Mouse (Mus musculus): Measurements from ENCODE around the gene Sema6d. TPM values are rescaled to one million over a fixed set of nuclear protein-coding genes. Genes with fewer than 3 reads are reported as not detected.
"Not testable (repeated sequence)": the region's sequence is repeated elsewhere in the genome, so short reads cannot be mapped to it uniquely, and the experiment has no call there.

Gene Sema6d
- total RNA-seq, 2 experiments from 2014 or later, result 31.3 to 45.5 TPM

DNA sequence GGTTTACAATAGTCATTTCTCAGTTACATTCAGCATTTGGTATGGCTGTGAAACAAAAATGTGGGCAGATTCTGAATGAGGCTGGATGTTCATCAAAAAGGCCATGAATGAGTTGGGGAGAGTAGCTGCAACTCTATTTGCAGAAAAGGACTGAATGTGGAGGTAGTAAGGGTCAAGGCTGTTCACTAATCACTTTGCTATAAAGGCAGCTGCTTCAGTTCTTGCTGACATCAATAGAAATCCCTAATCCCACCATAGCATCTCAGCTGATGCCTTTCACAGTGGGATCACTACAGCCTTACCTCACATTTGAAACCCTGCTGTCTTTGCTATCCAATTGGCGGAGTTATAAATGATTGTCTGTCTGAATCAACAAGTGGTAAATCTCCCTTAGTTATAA lies 187.7 kb downstream of the Sema6d start:
- no peak for DNase-seq
- intact Hi-C loops (cut with DNase I), result no loop called here

DNA sequence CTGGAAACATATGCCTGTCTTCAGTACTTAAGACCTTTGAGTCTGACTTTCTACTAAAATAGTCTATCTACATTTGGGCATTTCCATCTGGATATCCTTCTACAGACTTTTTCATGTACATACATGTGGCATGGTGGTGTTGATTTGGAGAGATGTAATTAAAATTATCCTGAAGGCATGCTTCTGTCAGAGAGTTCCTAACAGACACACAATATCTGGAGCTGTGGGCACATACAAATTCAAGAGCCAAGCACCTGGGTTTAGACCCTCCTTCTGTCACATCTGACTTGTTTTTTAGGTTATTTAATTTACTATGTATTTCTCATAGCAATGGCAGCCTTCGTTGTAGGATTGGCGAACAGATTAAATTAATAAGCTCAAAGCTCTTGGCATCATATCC lies 195.3 kb downstream of the Sema6d start:
- intact Hi-C loops (cut with DNase I), result no loop called here
- DNase-seq, result no peak

DNA sequence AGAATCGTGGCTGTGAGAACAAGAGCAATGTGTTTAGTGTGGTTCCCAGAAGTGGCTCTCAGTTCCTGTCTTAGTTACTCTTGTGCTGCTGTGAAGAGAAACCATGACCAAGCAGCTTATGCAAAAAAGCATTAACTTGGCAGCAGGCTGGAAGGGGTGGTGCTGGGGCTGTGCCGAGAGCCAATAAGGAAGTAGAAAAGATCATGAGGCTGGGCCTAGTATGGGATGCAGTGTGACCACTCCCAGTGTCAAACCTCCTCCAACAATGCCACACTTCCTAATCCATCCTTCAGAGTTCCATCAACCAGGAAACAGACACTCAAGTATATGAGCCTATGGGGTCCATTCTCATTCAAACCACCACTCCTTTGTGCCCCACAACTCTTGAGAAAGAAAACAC lies 199.6 kb downstream of the Sema6d start:
- intact Hi-C loops (cut with DNase I), result no loop called here
- DNase-seq, result no peak

DNA sequence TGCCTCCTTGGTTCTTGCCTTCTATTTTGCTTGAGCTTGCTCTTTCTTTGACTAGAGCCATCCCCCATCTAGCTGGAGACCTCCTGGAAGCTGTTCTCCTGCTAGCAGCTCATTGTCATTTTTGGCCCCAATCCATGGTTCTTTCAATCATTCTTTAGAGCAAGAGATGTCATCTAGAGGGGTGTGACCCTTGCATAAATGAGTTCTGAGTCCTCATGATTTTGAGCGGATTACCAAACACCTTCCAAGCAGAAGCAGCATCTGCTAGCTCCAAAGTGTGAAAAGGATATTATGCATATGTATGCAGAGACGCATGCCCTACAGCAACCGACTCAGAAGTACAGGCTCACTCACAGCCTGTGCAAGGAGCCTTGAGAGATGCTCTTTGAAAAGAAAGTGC lies 201.4 kb downstream of the Sema6d start:
- intact Hi-C loops (cut with DNase I), result no loop called here
- DNase-seq, result no peak

DNA sequence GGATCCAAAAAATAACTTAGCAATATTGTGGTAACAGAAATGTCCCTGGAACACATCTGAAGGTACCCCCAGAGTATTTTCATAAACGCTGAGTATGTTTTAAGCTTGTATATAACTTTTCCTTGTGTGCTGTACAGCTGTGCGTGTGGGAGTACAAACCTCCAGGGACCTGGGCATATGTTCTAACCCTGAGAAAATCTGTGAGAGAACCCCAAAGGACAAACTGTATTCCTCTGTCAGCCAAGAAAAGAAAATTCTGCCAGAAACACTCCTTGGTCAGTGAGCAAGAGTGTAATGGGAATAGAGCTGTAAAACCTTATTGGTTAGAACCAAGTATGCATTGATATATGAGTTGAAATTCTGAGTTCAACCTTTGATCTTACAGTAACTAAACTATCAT lies 203.8 kb downstream of the Sema6d start:
- peak in 1 of 2 experiments; percentile 37 for DNase-seq
- intact Hi-C loops (cut with DNase I), result no loop called here

DNA sequence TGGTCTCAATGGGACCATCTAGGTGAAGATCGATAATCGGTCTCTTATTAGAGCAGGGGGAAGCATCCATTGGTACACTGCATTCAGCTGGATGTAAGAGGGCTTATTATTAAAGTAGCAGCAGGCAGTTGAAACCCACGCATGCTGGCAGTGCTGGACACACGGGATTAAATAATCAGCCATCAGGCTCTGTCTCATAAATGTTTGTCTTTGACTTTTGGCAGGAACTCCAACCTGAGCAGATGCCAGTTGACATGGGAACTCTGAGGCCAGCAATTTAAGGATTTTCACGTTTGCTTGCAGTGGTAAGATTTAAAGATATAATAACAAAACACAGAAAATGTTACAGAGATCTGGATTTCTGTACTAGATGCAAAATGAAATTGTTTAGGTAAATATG lies 208.6 kb downstream of the Sema6d start:
- intact Hi-C loops (cut with DNase I), result loop anchor here (5.0 kb wide), 1 partner anchor 309 kb away; no protein-coding TSS in a partner anchor
- peak; percentile 20 to 41 for DNase-seq

DNA sequence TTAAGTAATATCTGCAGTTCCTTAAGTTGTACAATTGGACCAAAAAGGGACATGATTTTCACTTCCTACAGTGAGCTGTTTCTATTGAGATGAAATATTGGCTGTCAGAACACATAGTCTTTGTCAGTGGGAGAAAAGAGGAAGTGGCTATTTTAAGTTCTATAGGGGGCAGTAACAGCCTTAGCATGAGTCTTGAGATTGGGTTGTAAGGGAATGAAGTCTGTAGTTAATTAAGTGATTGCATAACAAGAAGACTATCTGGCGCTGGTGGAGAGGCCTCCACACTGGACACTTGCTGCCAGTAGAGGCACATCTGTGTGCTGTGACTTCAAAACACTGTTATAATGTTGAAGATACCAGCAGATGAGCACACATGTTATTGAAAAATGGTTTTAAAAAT lies 209.1 kb downstream of the Sema6d start:
- DNase-seq, result peak; percentile 42 to 47
- intact Hi-C loops (cut with DNase I), result loop anchor here (1.0 to 5.0 kb wide), 3 partner anchors 198 to 629 kb away; no protein-coding TSS in a partner anchor

DNA sequence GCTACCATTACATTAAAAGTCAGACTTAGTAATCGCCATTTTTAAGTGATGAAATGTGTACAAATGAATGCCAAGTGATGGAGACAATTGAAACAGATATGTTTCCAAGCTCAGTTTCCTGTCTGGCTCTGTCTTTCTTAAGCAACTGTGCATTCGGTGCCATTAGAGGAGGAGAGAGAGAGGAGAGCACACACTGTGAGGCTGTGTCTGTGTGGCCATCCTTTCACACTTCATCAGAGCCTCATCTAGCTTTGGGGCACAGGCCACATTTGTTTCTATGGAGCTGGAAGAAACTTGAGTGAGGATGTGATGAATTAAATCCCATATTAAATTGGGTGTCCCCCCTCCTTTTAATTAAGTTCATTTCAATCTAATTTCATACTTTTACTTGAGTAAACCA lies 218.8 kb downstream of the Sema6d start:
- no peak for DNase-seq
- intact Hi-C loops (cut with DNase I), result no loop called here

DNA sequence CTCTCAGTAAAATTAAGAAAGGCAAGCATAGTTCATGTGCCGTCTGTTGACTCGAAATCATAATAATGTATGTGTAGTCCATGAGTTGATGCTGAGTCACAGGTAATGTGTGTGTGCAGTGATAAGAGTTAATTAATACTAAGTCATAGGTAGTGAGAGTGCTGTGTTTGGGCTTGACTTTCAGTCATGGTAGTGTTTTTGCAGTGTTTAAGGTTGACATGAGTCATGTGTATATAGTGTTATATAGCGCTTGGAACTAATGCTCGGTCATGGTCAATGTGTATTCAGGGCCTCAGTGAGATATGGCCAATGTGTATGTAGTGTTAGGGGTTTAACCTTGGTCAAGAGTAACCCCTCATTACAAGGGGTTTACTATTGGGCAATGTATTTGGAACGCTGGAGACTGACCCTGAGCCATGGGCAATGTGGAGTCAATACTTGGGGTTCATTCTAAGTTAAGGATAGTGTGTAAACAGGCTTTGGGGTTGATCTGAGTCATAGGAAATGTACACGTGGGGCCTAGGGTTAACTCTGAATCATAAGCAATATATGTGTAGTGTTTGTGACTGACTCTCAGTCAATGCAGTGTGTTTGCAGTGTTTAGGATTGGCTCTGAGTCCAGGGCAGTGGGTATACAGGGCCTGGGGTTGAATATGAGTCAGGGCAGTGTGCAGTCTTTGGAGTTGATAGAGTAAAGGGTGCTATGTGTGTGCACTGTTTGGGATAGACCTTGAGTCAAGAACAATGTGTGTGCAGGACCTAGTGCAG lies 219.8 kb downstream of the Sema6d start:
- intact Hi-C loops (cut with DNase I), result no loop called here
- DNase-seq, result no peak

DNA sequence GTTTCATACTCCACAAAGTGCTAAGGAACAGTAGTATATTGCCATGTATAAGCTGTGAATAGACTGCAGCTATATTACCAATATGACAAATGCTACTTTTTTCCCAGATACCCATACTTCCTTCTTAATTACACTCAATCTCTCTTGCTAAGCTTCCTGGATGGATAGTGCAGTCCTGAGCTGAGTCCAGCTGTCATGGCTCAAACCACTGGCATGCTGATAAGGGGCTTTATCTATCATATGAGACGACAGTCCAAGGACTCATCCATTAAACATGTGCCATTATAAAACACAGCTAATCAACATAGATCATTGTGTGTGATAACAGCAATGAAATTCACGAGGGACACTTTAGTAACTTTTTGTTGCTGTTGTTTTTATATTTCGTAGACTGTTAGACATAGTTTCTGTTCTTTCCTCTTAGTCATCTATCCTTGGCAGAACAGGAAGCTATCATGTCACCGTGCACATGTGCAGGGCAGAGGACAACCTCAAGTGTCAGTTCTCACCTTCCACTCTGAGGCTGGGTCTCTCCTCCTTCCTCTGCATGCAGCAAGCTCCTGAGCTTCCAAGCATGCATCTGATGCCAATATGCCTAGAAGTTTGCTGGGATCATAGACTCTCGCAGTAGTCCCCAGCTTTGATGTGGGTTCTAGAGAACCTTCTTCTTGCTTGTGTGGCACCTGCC lies 232.9 kb downstream of the Sema6d start:
- intact Hi-C loops (cut with DNase I), result no loop called here
- no peak for DNase-seq

DNA sequence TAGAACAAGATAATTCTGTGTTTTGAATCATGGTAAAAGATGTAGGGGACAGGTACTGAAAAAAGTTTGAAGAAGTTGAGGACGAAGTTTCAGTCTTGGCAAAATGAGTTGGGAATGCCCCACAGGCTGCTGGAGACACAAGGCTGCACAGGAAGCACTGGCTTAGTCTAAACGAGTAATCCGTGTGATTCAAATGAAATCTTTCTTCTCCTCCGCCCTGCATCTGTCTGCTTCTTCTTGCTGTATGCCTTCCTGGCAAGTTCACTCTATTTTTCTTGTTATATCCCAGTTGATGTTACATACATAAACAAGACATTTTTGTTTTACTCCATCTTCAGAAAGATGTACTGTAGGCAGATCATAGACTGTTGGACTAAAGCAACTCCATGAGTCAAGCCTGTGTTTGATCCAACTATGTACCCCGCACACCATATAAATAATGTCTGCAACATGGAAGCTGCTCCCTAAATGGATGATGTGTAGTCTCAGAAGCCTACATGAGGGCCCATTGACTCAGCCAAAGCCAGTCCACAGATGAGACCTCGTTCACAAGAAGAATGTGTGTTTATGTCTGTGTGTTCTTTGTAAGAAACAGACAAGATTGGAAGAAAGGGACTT lies 234.4 kb downstream of the Sema6d start:
- intact Hi-C loops (cut with DNase I), result no loop called here
- no peak for DNase-seq

DNA sequence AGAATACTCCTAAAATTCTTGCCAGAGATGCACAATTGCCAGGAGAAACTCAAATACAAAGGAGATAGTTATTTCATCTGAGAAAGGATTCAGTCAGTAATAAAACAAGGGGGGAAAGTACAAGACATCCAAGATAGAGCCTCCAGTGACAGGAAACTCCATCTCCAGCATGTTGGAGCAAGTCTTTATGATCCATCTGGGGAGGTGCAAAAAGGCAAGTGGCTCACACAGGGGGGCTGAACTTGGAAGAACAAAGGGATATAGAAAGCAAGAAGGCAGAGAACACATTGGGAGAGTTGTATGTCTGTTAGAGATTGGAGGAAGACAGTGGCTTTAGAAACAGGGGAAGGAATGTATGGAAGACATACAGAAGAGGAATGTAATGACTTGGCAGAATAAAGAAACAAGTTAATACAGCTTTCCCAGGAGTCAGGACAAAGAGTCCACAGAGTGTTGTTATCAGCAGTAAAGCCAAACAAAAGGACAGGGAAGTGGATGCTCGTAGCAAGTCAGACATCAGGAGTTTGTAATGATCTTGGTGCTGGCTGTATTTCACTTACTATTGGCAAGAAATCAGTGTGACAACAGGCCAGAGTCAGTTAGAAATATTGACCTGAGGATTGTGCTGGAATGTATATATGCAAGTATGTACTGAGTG lies 239.8 kb downstream of the Sema6d start:
- intact Hi-C loops (cut with DNase I), result no loop called here
- DNase-seq, result no peak

DNA sequence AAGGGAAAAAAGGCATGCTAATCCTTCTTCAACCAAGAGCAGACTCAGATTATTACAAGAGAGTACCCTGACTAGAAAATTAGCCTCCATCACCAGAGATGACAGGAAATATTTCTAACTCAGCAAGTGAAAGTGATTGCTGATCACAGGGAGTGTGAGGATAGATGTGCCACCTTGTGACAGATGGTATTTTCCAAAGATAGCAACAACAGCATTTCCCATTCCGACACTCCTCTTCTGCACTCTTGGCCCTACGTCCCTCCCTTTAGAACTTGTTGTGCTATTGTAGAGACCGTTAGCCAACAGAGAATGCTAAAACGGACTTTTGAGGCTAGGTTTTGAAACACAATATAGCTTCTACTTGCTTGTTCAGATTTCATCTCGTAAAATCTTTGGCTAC lies 243.1 kb downstream of the Sema6d start:
- DNase-seq, result no peak
- intact Hi-C loops (cut with DNase I), result no loop called here

DNA sequence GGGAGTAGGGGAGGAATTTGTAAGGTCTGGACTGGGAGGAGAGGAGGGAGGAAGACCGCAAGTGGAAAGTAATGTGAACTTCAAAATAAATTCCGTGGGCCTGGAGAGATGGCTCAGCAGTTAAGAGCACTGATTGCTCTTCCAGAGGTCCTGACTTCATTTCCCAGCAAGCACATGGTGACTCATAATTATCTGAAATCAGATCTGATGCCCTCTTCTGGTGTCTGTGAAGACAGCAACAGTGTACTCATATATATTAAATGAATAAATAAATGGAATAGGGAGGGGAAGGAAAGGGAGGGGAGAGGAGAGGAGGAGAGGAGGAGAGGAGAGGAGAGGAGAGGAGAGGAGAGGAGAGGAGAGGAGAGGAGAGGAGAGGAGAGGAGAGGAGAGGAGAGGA lies 244.9 kb downstream of the Sema6d start:
- intact Hi-C loops (cut with DNase I); DNase-seq: not testable (repeated sequence)

DNA sequence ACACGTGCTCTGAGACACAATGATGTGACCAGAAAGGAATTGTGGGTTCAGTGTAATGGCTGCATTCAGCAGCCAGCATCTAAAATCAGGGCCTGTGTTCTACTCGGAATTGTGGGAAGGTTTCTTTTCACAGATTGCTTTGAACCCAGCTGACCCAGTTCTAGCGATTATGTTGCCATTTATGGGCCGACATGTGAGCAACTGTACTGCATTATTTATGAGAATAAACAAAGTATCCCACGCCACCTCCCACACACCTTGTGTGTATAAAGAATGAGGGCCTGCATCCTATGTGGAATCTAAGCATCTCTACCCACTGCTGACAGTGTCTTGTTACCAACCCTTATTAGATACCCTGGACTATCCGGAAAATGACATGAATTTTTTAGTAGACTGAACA lies 248.5 kb downstream of the Sema6d start:
- intact Hi-C loops (cut with DNase I), result no loop called here
- DNase-seq, result no peak

DNA sequence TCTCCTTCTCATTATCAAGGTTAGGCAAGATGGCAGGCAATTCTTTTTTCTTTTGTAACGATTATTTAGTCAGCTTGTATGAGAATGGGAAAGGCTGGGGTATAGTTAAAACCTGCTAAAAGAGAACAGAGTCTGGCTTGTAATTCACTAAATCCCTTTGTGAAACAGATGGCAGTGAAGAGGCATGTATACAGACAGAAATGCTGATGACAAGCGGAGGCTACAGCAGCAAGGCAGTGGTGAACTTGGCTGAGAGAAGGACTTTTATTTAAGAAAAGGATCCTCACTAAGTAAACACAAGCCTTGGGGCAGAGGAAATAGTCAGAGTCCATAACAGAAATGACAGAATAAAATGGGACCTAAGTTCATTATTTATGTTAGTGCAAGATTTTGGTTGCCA lies 264.4 kb downstream of the Sema6d start:
- intact Hi-C loops (cut with DNase I), result no loop called here
- DNase-seq, result no peak

DNA sequence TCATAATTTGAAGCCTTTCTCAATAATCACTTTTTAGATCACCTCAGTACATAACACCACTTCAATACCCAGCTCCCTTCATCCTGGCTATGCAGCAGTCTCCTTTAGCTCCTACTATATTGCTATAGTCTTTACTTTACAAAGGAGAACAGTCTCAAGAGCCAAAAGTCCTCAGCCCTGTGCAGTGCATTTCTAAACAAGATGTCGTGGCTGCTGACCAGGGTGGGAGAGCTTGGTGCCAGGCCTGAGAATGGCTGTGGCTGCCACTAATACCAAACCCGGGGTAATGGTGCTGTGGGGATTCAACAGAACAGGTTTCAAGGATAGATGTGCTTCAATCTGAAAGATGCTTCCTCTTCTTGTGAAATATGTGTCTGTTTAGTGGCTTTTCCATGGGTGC lies 264.9 kb downstream of the Sema6d start:
- intact Hi-C loops (cut with DNase I), result no loop called here

DNA sequence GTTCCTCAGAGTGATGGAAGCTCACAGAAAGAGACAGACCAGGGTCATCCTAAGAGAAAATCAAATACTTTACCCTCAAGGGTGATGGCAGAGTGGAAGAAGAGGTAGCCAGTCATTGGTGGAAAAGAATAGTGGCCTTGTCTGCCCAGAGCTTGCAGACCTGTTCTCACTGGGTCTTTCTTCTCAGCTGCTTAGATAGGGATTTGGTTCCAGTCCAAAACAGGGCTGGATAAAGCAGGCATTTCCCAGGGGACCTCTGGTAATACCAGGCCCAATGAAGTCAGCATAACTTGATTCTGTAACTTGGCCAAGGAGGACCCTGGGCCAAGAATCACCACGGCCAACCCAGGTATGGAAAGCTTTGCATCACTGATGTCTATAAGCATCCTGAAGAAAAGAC lies 279.5 kb downstream of the Sema6d start:
- intact Hi-C loops (cut with DNase I), result no loop called here
- DNase-seq, result peak; percentile 34 to 54

More for the DNA sequence above, 264.9 kb downstream of the Sema6d start:
- DNase-seq, result no peak

DNA sequence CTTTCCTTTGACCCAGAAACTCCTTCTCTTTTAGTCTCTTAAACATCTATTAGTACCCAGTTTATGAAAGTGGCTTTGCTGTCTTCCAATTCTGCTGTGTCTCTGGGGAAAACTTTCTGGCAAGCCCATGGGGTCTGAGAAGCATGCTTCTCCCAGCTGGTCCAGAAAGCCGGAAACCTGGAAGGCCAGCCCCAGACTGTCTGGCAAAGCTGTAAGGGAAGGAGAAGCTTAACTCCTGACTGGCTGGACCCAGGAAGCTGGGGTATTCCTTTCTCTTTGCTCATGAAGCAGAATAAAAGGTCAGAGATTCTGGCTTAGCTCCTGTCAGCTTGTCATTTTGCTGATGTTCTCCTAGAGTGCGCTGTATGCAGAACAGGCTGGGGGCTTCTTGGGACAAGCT lies 280.2 kb downstream of the Sema6d start:
- intact Hi-C loops (cut with DNase I), result no loop called here

DNA sequence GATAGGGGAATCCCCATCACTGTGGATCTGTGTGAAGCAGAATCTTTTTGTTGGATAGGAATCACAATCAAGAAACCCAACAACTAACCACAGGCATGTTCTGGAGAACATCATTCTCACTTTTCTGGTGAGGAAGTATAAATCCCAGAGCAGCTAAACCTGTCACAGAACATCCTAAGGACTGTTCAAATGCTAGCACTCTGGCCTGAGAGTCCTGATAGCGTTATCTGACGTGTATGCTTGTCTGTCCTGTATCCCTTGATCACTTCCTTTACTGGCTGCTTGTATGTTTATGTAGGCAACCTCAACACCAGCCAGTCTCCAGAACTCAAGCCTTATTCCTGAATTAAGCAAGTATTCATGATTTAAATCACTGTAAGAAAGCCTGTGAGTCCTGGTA lies 281.6 kb downstream of the Sema6d start:
- DNase-seq, result no peak
- intact Hi-C loops (cut with DNase I), result no loop called here

More for the DNA sequence above, 280.2 kb downstream of the Sema6d start:
- peak; percentile 89 to 91 for DNase-seq

DNA sequence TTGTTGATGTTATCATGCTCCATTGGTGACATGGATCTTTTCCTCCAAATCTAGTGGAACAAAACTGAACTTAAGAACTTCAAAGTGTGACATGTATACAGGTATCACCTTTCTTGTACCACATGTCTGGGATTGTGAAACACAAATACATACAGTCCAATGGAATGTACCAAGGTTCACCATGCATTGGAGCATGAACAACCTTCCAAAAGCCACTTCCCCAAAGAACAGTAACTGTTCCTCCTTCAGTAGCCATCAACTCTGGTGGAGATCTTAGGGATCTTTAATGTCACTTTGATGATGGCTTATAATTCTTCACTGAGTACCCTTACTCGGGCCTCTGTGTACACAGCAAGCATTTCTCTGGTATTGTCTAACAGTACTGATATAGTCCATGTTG lies 295.3 kb downstream of the Sema6d start:
- intact Hi-C loops (cut with DNase I), result no loop called here
- DNase-seq, result no peak
